Mouse (Mus musculus) MEL (cell line): ENCODE results near the gene Rhox1. TPM values are rescaled to one million over a fixed set of nuclear protein-coding genes. Genes with fewer than 3 reads are reported as not detected.

Source experiments
- polyA plus RNA-seq, 2 experiments: library from polyadenylated mRNA; stranded (reverse) in 1 of 2; unstranded in 1 of 2; fragments of >175 nt in 1 of 2; fragments of >200 nt in 1 of 2; gene quantifications; 2 replicates each; pipeline versions ENCODE4 v1.2.1 to v1.2.4; 2012; ENCODE audit warnings: low replicate concordance in 2 of 2, low read depth in 1 of 2; ENCODE audit not compliant: insufficient read length in 2 of 2, insufficient read depth in 1 of 2, missing spikeins in 1 of 2
- total RNA-seq: library from RNA; depleted of rRNA; stranded (reverse); fragments of 300-350 nt; gene quantifications from 2 replicates; pipeline ENCODE4 v1.2.3, GENCODE M21; 2012; rRNA removed

The Rhox1 gene
- total and polyA plus RNA-seq, 3 experiments: not detected

Other genes starting within 250 kb of the Rhox1 start
- gene Sept6, start 230.5 kb downstream of the Rhox1 start, total RNA-seq: 16.5 and 23.4 TPM in 2 replicates
- 10 to 100 TPM in 1 of 2 experiments, not detected in 1; 37.8 TPM for gene Sept6, start 230.5 kb downstream of the Rhox1 start, polyA plus RNA-seq
- not detected in 2 replicates for gene Sowahd, start 173.4 kb downstream of the Rhox1 start, total RNA-seq
- gene Sowahd, start 173.4 kb downstream of the Rhox1 start, polyA plus RNA-seq: not detected
- gene Rpl39, start 136.9 kb downstream of the Rhox1 start, total RNA-seq: 1,123 and 1,279 TPM in 2 replicates
- gene Rpl39, start 136.9 kb downstream of the Rhox1 start, polyA plus RNA-seq: 1,000 to 10,000 TPM in 1 of 2 experiments, not detected in 1; 1,063 TPM
- gene Upf3b, start 111.9 kb downstream of the Rhox1 start, total RNA-seq: 13.0 and 14.0 TPM in 2 replicates
- gene Upf3b, start 111.9 kb downstream of the Rhox1 start, polyA plus RNA-seq: 10 to 100 TPM in 1 of 2 experiments, not detected in 1; 25.0 TPM
- gene Nkap, start 95.5 kb downstream of the Rhox1 start, total RNA-seq: 9.1 and 10.5 TPM in 2 replicates
- gene Nkap, start 95.5 kb downstream of the Rhox1 start, polyA plus RNA-seq: 10 to 100 TPM in 1 of 2 experiments, not detected in 1; 14.5 TPM
- not detected in 2 replicates for gene Akap14, start 53.4 kb downstream of the Rhox1 start, total RNA-seq
- under 1 TPM in 1 of 2 experiments, not detected in 1; 0.08 TPM for gene Akap14, start 53.4 kb downstream of the Rhox1 start, polyA plus RNA-seq
- 322 and 341 TPM in 2 replicates for gene Ndufa1, start 31.1 kb downstream of the Rhox1 start, total RNA-seq
- 100 to 1,000 TPM in 1 of 2 experiments, not detected in 1; 245 TPM for gene Ndufa1, start 31.1 kb downstream of the Rhox1 start, polyA plus RNA-seq
- 6.1 and 6.7 TPM in 2 replicates for gene Rnf113a1, start 31.0 kb downstream of the Rhox1 start, total RNA-seq
- 1 to 10 TPM in 1 of 2 experiments, not detected in 1; 8.8 TPM for gene Rnf113a1, start 31.0 kb downstream of the Rhox1 start, polyA plus RNA-seq
- gene Gm9, start 11.2 kb downstream of the Rhox1 start, total RNA-seq: not detected in 2 replicates
- not detected for gene Gm9, start 11.2 kb downstream of the Rhox1 start, polyA plus RNA-seq
- not detected in 2 replicates for gene Rhox2a, start 22.7 kb upstream of the Rhox1 start, total RNA-seq
- not detected for gene Rhox2a, start 22.7 kb upstream of the Rhox1 start, polyA plus RNA-seq
- not detected in 2 replicates for gene Rhox3a, start 27.7 kb upstream of the Rhox1 start, total RNA-seq
- gene Rhox3a, start 27.7 kb upstream of the Rhox1 start, polyA plus RNA-seq: not detected
- gene Rhox4a, start 43.1 kb upstream of the Rhox1 start, total RNA-seq: not detected in 2 replicates
- gene Rhox4a, start 43.1 kb upstream of the Rhox1 start, polyA plus RNA-seq: not detected
- gene Rhox3a2, start 157.8 kb upstream of the Rhox1 start, total RNA-seq: not detected in 2 replicates
- gene Rhox3a2, start 157.8 kb upstream of the Rhox1 start, polyA plus RNA-seq: not detected
- not detected in 2 replicates for gene Rhox4a2, start 168.6 kb upstream of the Rhox1 start, total RNA-seq
- not detected for gene Rhox4a2, start 168.6 kb upstream of the Rhox1 start, polyA plus RNA-seq
- not detected in 2 replicates for gene Rhox2b, start 189.8 kb upstream of the Rhox1 start, total RNA-seq
- not detected for gene Rhox2b, start 189.8 kb upstream of the Rhox1 start, polyA plus RNA-seq
- gene Rhox4b, start 210.2 kb upstream of the Rhox1 start, total RNA-seq: not detected in 2 replicates
- gene Rhox4b, start 210.2 kb upstream of the Rhox1 start, polyA plus RNA-seq: not detected
- gene Rhox2c, start 231.4 kb upstream of the Rhox1 start, total RNA-seq: not detected in 2 replicates
- not detected for gene Rhox2c, start 231.4 kb upstream of the Rhox1 start, polyA plus RNA-seq
- gene Rhox3c, start 236.3 kb upstream of the Rhox1 start, total RNA-seq: not detected in 2 replicates
- gene Rhox3c, start 236.3 kb upstream of the Rhox1 start, polyA plus RNA-seq: not detected